ENCODE assay signal across 15 mouse cellular contexts in the genomic region with DNA sequence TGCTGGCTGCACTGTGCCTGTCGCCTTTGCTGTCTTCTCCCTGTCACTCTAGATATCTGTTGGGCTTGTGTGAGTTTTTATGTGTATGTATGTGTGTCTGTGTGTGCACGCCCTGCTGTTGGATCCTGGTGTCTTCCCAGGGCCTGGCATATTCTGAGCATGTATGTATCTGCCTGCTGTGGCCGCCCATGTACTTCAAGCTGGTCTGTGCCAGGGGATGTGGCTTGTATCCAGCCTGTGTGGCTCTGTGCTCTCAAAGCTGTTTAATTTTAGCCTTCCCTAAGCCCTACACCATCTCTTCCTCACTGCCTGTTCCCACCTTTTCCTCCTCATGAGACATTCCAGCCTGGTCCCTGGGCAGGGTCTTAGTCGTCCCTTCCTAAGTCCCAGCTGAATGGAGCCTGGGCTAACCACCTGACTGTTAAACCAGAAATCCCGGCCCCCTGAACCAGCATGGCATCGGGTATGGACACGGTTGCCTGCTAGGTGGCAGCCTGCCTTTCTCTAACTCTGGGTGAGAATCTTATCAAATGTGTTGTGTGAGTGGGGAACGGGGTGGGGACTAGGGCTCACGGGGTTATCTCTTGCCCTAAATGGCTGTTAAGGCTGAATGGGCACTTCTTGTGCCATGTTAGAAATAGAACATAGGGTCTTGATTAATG. TPM values are rescaled to one million over a fixed set of nuclear protein-coding genes. Genes with fewer than 3 reads are reported as not detected.
A peak's percentile ranks its signal among the peaks of the same experiment; 100 is the strongest.
DNase-seq lines count a peak whose midpoint lies in the region; ATAC-seq lines count a peak whose summit lies in the region.
"Had no signal": no experiment of that assay in that cellular context is flagged by ENCODE, and none has a peak within 500 bp of the region (broad histone marks: within the 10 kb centered on the region; RNA-seq: fewer than 3 reads in every experiment).

No protein-coding gene starts in this region.

- H3K4me2 ChIP-seq in lung, embryonic 15.5 days: no peak overlapping the region
- H3K4me2 ChIP-seq: midbrain, embryonic 15.5 days; neural tube, embryonic 15.5 days had no signal

- H3K4me3 ChIP-seq in lung, embryonic 15.5 days: no peak overlapping the region
- H3K4me3 ChIP-seq: erythroblast, embryonic 14.5 days; midbrain, embryonic 15.5 days; neural tube, embryonic 15.5 days had no signal

- H3K4me1 ChIP-seq in lung, embryonic 15.5 days: peaks cover 48% of the 10 kb centered on the region
- H3K4me1 ChIP-seq: midbrain, embryonic 15.5 days; neural tube, embryonic 15.5 days had no signal

- H3K9ac ChIP-seq in lung, embryonic 15.5 days: no peak overlapping the region
- H3K9ac ChIP-seq: midbrain, embryonic 15.5 days; neural tube, embryonic 15.5 days had no signal

- DNase-seq in cerebellum, adult 18-20 months: peak; percentile 53 to 59
- DNase-seq in cerebellum, adult 11 months: no peak
- no peak for DNase-seq in lung, postnatal 25 days (ENCODE audit: low spot score)
- DNase-seq in layer of hippocampus, adult 8-10 months (ENCODE audit: low spot score in 2 of 2): peak; percentile 59 to 62
- no peak for DNase-seq in ovary, adult 18-20 months (ENCODE audit: low spot score)
- DNase-seq in kidney, postnatal 36 days: no peak
- DNase-seq: gastrocnemius, postnatal 36 days; kidney, adult 18-20 months; thymus, adult 2 months had no signal

- no peak for ATAC-seq in lung, embryonic 15.5 days (ENCODE audit: borderline replicate concordance, extremely low read depth, low FRiP score, low TSS enrichment)
- no peak for ATAC-seq in megakaryocyte-erythroid progenitor cell, adult 5-6 weeks (replicated peaks; ENCODE audit: low FRiP score, low TSS enrichment, poor library complexity, severe bottlenecking)
- ATAC-seq: midbrain, embryonic 15.5 days had no signal

- no peaks in the 10 kb centered on the region for H3K27me3 ChIP-seq in lung, embryonic 15.5 days
- H3K27me3 ChIP-seq: midbrain, embryonic 15.5 days; neural tube, embryonic 15.5 days had no signal

- 0 out of 2 replicates have a peak overlapping the region, but pooled peaks have one; percentile 1 for H3K27ac ChIP-seq in lung, embryonic 15.5 days
- H3K27ac ChIP-seq: midbrain, embryonic 15.5 days; neural tube, embryonic 15.5 days had no signal

- no peaks in the 10 kb centered on the region for H3K9me3 ChIP-seq in lung, embryonic 15.5 days
- H3K9me3 ChIP-seq: midbrain, embryonic 15.5 days; neural tube, embryonic 15.5 days had no signal

- WGBS in lung, embryonic 15.5 days: 54% methylated on average over 9 of the region's 9 CpGs

- H3K36me3 ChIP-seq in lung, embryonic 15.5 days: no peaks in the 10 kb centered on the region
- H3K36me3 ChIP-seq: midbrain, embryonic 15.5 days had no signal

RNA-seq across cellular contexts. Expression of gene Lrrc10b, which starts 23.3 kb away (rescaled TPM):
- 0.79 and 1.1 TPM in 2 replicates for polyA plus RNA-seq in lung, embryonic 15.5 days (2015; fragmentation: Nextera tagmentation; extraction: Ambion mirVana)
- total RNA-seq in layer of hippocampus, adult 8-10 months (2022): 10 to 100 TPM; 47.8 to 70.9 (median 54.8) TPM
- not detected in 2 replicates for total RNA-seq in megakaryocyte-erythroid progenitor cell, adult 5-6 weeks (2014; fragmentation: Nextera tagmentation)
- total RNA-seq in megakaryocyte-erythroid progenitor cell, adult 5-6 weeks (2017): not detected in 2 replicates
- total RNA-seq: MEL had no signal
- polyA plus RNA-seq: erythroblast, embryonic 14.5 days had no signal

RNA-seq across cellular contexts. Expression of gene Syt7, which starts 45.1 kb away (rescaled TPM):
- 2.1 TPM in 2 replicates for polyA plus RNA-seq in lung, embryonic 15.5 days (2015; fragmentation: Nextera tagmentation; extraction: Ambion mirVana)
- total RNA-seq in layer of hippocampus, adult 8-10 months (2022): 100 to 1,000 TPM; 241 to 317 (median 281) TPM
- not detected in 2 replicates for total RNA-seq in megakaryocyte-erythroid progenitor cell, adult 5-6 weeks (2014; fragmentation: Nextera tagmentation)
- total RNA-seq in megakaryocyte-erythroid progenitor cell, adult 5-6 weeks (2017): not detected in 2 replicates
- total RNA-seq: MEL had no signal
- polyA plus RNA-seq: erythroblast, embryonic 14.5 days had no signal

RNA-seq across cellular contexts. Expression of gene Ppp1r32, which starts 48.7 kb away (rescaled TPM):
- 0.81 and 0.87 TPM in 2 replicates for polyA plus RNA-seq in lung, embryonic 15.5 days (2015; fragmentation: Nextera tagmentation; extraction: Ambion mirVana)
- 1 to 10 TPM; 1.4 to 3.4 (median 1.9) TPM for total RNA-seq in layer of hippocampus, adult 8-10 months (2022)
- 0.57 TPM in 1 of 2 replicates, not detected in the other for total RNA-seq in megakaryocyte-erythroid progenitor cell, adult 5-6 weeks (2014; fragmentation: Nextera tagmentation)
- total RNA-seq in megakaryocyte-erythroid progenitor cell, adult 5-6 weeks (2017): not detected in 2 replicates

Comparison
In these comparisons a context has a peak if more than half of its experiments do, and no peak if none do; other contexts are left out.
1. DNase-seq: peak in cerebellum, adult 18-20 months (2 of 2) and layer of hippocampus, adult 8-10 months (2 of 2); none in cerebellum, adult 11 months (single experiment), lung, postnatal 25 days (single experiment), ovary, adult 18-20 months (single experiment) and kidney, postnatal 36 days (0 of 2).
2. RNA of gene Lrrc10b, which starts 23.3 kb away (total RNA-seq): 47.8 to 70.9 TPM in layer of hippocampus, adult 8-10 months; not detected in megakaryocyte-erythroid progenitor cell, adult 5-6 weeks; every median in the first group is over 10 times any median in the second.
3. RNA of gene Syt7, which starts 45.1 kb away (total RNA-seq): 241 to 317 TPM in layer of hippocampus, adult 8-10 months; not detected in megakaryocyte-erythroid progenitor cell, adult 5-6 weeks; every median in the first group is over 100 times any median in the second.